Mouse (Mus musculus) heart, embryonic 14.5 days (tissue): ENCODE measurements around the gene Nup188. TPM values are rescaled to one million over a fixed set of nuclear protein-coding genes. Genes with fewer than 3 reads are reported as not detected.

Experiments
- ATAC-seq: fragments of 200-750 bp; cut with Nextera tagmentation; 2 replicates; pipeline ENCODE4 v1.8.0; 2017; ENCODE audit warnings: low read depth, moderate TSS enrichment; ENCODE audit not compliant: insufficient number of reproducible peaks, insufficient read depth, low FRiP score
- H3K27ac ChIP-seq, 2 experiments: fragments of 200-500 bp in 1 of 2; fragments of 300-500 bp in 1 of 2; sonication (generic) in 1 of 2; replicated peaks in 1 of 2; 2 replicates each; pipeline ENCODE4 v1.5.1; 2012 to 2014; ENCODE audit warnings: low read depth in 2 of 2, low read length in 2 of 2, control low read depth in 1 of 2, mild to moderate bottlenecking in 1 of 2, mixed read lengths in 1 of 2; ENCODE audit not compliant: control insufficient read depth in 1 of 2, insufficient read depth in 1 of 2
- H3K27me3 ChIP-seq: fragments of 300-500 bp; sonication (generic); 2 replicates; pipeline ENCODE4 v1.6.1; 2014; ENCODE audit warnings: mild to moderate bottlenecking, low read length, control low read depth; ENCODE audit not compliant: control insufficient read depth, insufficient read depth
- H3K36me3 ChIP-seq: fragments of 300-500 bp; sonication (generic); 2 replicates; pipeline ENCODE4 v1.6.1; 2014; ENCODE audit warnings: mild to moderate bottlenecking, control low read depth, low read length, mixed read lengths; ENCODE audit not compliant: control insufficient read depth, insufficient read depth
- H3K4me1 ChIP-seq, 2 experiments: fragments of 200-500 bp in 1 of 2; fragments of 300-500 bp in 1 of 2; sonication (generic) in 1 of 2; 2 replicates each; pipeline ENCODE4 v1.6.1; 2012 to 2014; ENCODE audit warnings: low read length in 2 of 2, control low read depth in 1 of 2, mixed read lengths in 1 of 2; ENCODE audit not compliant: control insufficient read depth in 2 of 2, insufficient read depth in 2 of 2
- H3K4me2 ChIP-seq: fragments of 300-500 bp; sonication (generic); 2 replicates; pipeline ENCODE4 v1.6.1; 2014; ENCODE audit warnings: mild to moderate bottlenecking, low read length
- H3K4me3 ChIP-seq, 2 experiments: fragments of 200-500 bp in 1 of 2; fragments of 300-500 bp in 1 of 2; sonication (generic) in 1 of 2; 2 replicates each; pipeline ENCODE4 v1.5.1; 2012 to 2014; ENCODE audit warnings: low read length in 2 of 2, mild to moderate bottlenecking in 2 of 2, control low read depth in 1 of 2, low read depth in 1 of 2, moderate library complexity in 1 of 2; ENCODE audit not compliant: control insufficient read depth in 1 of 2, insufficient read depth in 1 of 2
- H3K9ac ChIP-seq: fragments of 300-500 bp; sonication (generic); 2 replicates; pipeline ENCODE4 v1.6.1; 2014; ENCODE audit warnings: mild to moderate bottlenecking, low read length
- H3K9me3 ChIP-seq: fragments of 300-500 bp; sonication (generic); 2 replicates; pipeline ENCODE4 v1.6.1; 2016; ENCODE audit warnings: low read length, control low read depth; ENCODE audit not compliant: control insufficient read depth
- WGBS: fragments of 180-500 bp; shearing (Covaris S2); extraction: QIAGEN DNeasy Blood & Tissue Kit; methylation state at CpG from one replicate; pipeline ENCODE4 v1.1.7; 2014; 5-methylcytosine and 5-hydroxymethylcytosine counted together
- polyA plus RNA-seq: library from polyadenylated mRNA; unstranded; fragments of >200 nt; fragmentation: Nextera tagmentation; extraction: Ambion mirVana; gene quantifications from 2 replicates; pipeline ENCODE4 v1.2.1, GENCODE M21; 2014

The Nup188 gene
- 23.9 and 26.2 TPM in 2 replicates for polyA plus RNA-seq

DNA sequence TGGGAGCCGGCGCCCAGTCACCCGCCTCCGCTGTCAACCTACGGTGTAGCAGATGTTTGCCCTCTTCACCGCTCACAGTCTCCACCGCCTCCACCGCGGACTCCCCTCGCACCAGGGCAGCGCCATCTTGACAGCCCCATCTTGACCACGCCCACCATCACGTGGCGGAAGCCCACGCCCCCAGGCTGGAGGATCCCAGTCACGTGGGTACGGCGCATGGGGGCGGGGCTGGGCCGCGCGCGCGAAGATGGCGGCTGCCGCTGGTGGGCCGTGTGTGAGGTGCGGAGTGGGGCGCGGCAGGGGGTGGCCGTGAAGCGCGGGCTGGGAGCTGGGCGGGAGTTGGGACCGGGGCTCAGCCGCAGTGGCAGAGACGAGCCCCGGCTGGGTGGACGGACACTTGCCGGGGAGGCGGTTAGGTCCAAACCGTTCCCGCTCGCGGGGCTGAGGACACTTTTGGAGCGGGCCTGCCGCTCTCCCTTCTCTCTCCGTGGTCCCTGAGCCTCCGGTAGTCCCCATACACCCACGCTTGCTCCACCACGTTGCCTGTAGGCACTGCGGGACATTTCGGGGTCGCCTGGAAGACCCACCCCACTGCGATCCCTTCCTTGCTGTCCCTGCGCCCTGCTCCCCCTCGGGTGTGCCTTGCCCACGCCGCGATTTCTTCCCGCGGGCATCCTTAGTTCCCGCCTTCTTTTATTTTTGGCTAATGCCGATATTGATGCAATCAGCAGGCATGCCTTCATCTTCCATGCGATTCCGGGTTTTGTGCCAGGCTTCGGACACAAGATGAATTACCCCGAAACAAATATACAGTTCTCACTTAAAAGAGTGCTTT, at the start of gene Nup188, which contains the start of gene Dolk:
Gene Nup188 (plus strand): TSS at position 206 of the 835 bp plus-strand sequence.
Gene Dolk (minus strand): TSS at position 143 of the 835 bp plus-strand sequence.
- peak within 1 kb of the TSS; percentile 96 for H3K9ac ChIP-seq
- no peaks in the 10 kb centered on the region for H3K27me3 ChIP-seq
- WGBS = under 1% methylated on average over 58 of the region's 68 CpGs
- peak within 1 kb of the TSS; percentile 82 to 86 for H3K4me3 ChIP-seq
- peak within 1 kb of the TSS; percentile 85 for H3K4me2 ChIP-seq
- H3K9me3 ChIP-seq = no peaks in the 10 kb centered on the region
- peak; percentile 91 for ATAC-seq
- peak within 1 kb of the TSS; percentile 36 to 66; a peak in 3 of 4 replicates for H3K27ac ChIP-seq
- peaks cover 10 to 17% of the 10 kb centered on the region in 2 experiments for H3K4me1 ChIP-seq
- peaks cover 7% of the 10 kb centered on the region for H3K36me3 ChIP-seq

GRCm38 (mm10) chr2:30236426-30237198, 49.6 kb upstream of the Nup188 start:
- Histone ChIP-seq H3K27ac (peak overlapping the region; percentile 84 to 91), H3K4me1 (peaks cover 26 to 33% of the 10 kb centered on the region in 2 experiments), H3K36me3 (peaks cover 15% of the 10 kb centered on the region), H3K9ac (peak overlapping the region; percentile 91), H3K4me2 (peak overlapping the region; percentile 79), H3K4me3 (peak overlapping the region; percentile 76 to 93), H3K27me3 (no peaks in the 10 kb centered on the region), H3K9me3 (no peaks in the 10 kb centered on the region)
- no peak for ATAC-seq
- WGBS = 2% methylated on average over 18 of the region's 18 CpGs

GRCm38 (mm10) chr2:30237199-30237880, 48.9 kb upstream of the Nup188 start, which contains the start of gene Lrrc8a:
TSS of gene Lrrc8a (plus strand) at chr2:30237715.
- H3K27me3 ChIP-seq = no peaks in the 10 kb centered on the region
- H3K4me2 ChIP-seq = peak within 1 kb of the TSS; percentile 90
- peaks cover 21% of the 10 kb centered on the region for H3K36me3 ChIP-seq
- peak within 1 kb of the TSS; percentile 87 to 91 for H3K27ac ChIP-seq
- no peaks in the 10 kb centered on the region for H3K9me3 ChIP-seq
- H3K4me3 ChIP-seq = peak within 1 kb of the TSS; percentile 76 to 93
- H3K9ac ChIP-seq = peak within 1 kb of the TSS; percentile 91
- ATAC-seq = peak; percentile 91
- WGBS = under 1% methylated on average over 48 of the region's 67 CpGs
- peaks cover 26 to 40% of the 10 kb centered on the region in 2 experiments for H3K4me1 ChIP-seq

DNA sequence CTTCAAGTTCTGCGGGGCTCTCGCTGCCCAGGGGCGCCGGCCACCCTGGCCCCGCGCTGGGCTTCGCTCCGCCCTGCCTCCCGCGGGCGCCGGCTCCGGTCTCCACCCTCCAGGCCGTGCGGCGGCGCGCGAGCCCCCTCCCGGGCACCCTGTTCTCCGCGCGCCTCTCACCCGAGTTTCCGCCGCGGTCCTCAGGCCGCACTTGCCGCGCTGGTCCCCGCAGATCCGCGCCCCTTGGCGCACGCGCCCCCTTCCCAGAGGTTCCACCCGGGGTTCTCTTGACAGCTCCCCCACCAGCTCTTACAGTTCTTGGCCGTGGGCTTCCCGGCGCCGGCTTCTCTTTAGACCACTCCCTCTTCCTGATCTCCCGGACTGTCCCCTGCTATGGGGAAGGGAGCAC, 48.3 kb upstream of the Nup188 start:
- H3K4me1 ChIP-seq = peaks cover 32 to 46% of the 10 kb centered on the region in 2 experiments
- H3K4me2 ChIP-seq = peak overlapping the region; percentile 90

GRCm38 (mm10) chr2:30238906-30239465, 47.2 kb upstream of the Nup188 start:
- Histone ChIP-seq H3K9me3 (no peaks in the 10 kb centered on the region), H3K9ac (peak overlapping the region; percentile 91), H3K36me3 (peaks cover 35% of the 10 kb centered on the region), H3K27ac (peak overlapping the region; percentile 87 to 91), H3K27me3 (no peaks in the 10 kb centered on the region), H3K4me1 (peaks cover 32 to 52% of the 10 kb centered on the region in 2 experiments), H3K4me3 (peak overlapping the region; percentile 76 to 93), H3K4me2 (peak overlapping the region; percentile 90)
- ATAC-seq = no peak
- 44% methylated on average over 3 of the region's 3 CpGs for WGBS

More for the DNA sequence above, 48.3 kb upstream of the Nup188 start:
- Histone ChIP-seq H3K36me3 (peaks cover 24% of the 10 kb centered on the region), H3K4me3 (peak overlapping the region; percentile 76 to 93), H3K9ac (peak overlapping the region; percentile 91), H3K27me3 (no peaks in the 10 kb centered on the region), H3K9me3 (no peaks in the 10 kb centered on the region), H3K27ac (peak overlapping the region; percentile 87 to 91)
- under 1% methylated on average over 39 of the region's 42 CpGs for WGBS
- peak; percentile 76 for ATAC-seq

GRCm38 (mm10) chr2:30239777-30240176, 46.4 kb upstream of the Nup188 start:
- peak overlapping the region; percentile 91 for H3K9ac ChIP-seq
- H3K4me3 ChIP-seq = peak overlapping the region in 1 of 2 experiments; percentile 8; a peak in 2 of 4 replicates
- no peaks in the 10 kb centered on the region for H3K27me3 ChIP-seq
- no peaks in the 10 kb centered on the region for H3K9me3 ChIP-seq
- peak; percentile 31 for ATAC-seq
- peaks cover 32 to 52% of the 10 kb centered on the region in 2 experiments for H3K4me1 ChIP-seq
- peak overlapping the region; percentile 87 to 91 for H3K27ac ChIP-seq
- H3K4me2 ChIP-seq = peak overlapping the region; percentile 90
- H3K36me3 ChIP-seq = peaks cover 43% of the 10 kb centered on the region
- 19% methylated on average over 4 of the region's 4 CpGs for WGBS
